Mouse (Mus musculus): Measurements from ENCODE around the gene Ncapd2. TPM values are rescaled to one million over a fixed set of nuclear protein-coding genes. Genes with fewer than 3 reads are reported as not detected.

Gene Ncapd2
- polyA plus RNA-seq, 1 experiment from 2014 or later: 67.5 TPM

GRCm38 (mm10) chr6:125137002-125137671 is 54.4 kb downstream of the Ncapd2 start:
- Histone ChIP-seq H3K4me2 (ENCODE audit: low read length) (no peak overlapping the region), H3K9ac (ENCODE audit: low read length) (no peak overlapping the region), H3K27me3 (ENCODE audit: control insufficient read depth, insufficient read depth, low read length) (no peaks in the 10 kb centered on the region), H3K4me3 (ENCODE audit: control insufficient read depth in 1 of 2, insufficient read depth in 1 of 2, low read depth in 1 of 2, low read length in 2 of 2) (no peak overlapping the region), H3K36me3 (ENCODE audit: control insufficient read depth, insufficient read depth, low read length) (peaks cover 89% of the 10 kb centered on the region), H3K9me3 (ENCODE audit: control insufficient read depth, low read length) (no peaks in the 10 kb centered on the region), H3K4me1 (ENCODE audit: control insufficient read depth in 2 of 2, insufficient read depth in 2 of 2, low read length in 2 of 2) (peaks cover 0 to 12% of the 10 kb centered on the region in 2 experiments; a peak in 1 of 4 replicates), H3K27ac (replicated peaks in 1 of 2; ENCODE audit: control insufficient read depth in 1 of 2, insufficient read depth in 1 of 2, low read depth in 2 of 2, low read length in 2 of 2) (no peak overlapping the region)
- ATAC-seq (ENCODE audit: insufficient number of reproducible peaks, insufficient read depth, low FRiP score, low read depth): no peak
- 86% methylated on average over 19 of the region's 19 CpGs for WGBS

GRCm38 (mm10) chr6:125132470-125132869 is 59.0 kb downstream of the Ncapd2 start:
- Histone ChIP-seq H3K4me1 (ENCODE audit: control insufficient read depth in 2 of 2, insufficient read depth in 2 of 2, low read length in 2 of 2) (peaks cover 0 to 12% of the 10 kb centered on the region in 2 experiments; a peak in 1 of 4 replicates), H3K36me3 (ENCODE audit: control insufficient read depth, insufficient read depth, low read length) (peaks cover 73% of the 10 kb centered on the region), H3K4me2 (ENCODE audit: low read length) (peak overlapping the region; percentile 85), H3K27ac (replicated peaks in 1 of 2; ENCODE audit: control insufficient read depth in 1 of 2, insufficient read depth in 1 of 2, low read depth in 2 of 2, low read length in 2 of 2) (no peak overlapping the region; a peak in 1 of 4 replicates), H3K4me3 (ENCODE audit: control insufficient read depth in 1 of 2, insufficient read depth in 1 of 2, low read depth in 1 of 2, low read length in 2 of 2) (peak overlapping the region; percentile 64 to 75), H3K9me3 (ENCODE audit: control insufficient read depth, low read length) (no peaks in the 10 kb centered on the region), H3K27me3 (ENCODE audit: control insufficient read depth, insufficient read depth, low read length) (no peaks in the 10 kb centered on the region), H3K9ac (ENCODE audit: low read length) (peak overlapping the region; percentile 88)
- 5% methylated on average over 11 of the region's 11 CpGs for WGBS
- ATAC-seq (ENCODE audit: insufficient number of reproducible peaks, insufficient read depth, low FRiP score, low read depth): no peak

DNA sequence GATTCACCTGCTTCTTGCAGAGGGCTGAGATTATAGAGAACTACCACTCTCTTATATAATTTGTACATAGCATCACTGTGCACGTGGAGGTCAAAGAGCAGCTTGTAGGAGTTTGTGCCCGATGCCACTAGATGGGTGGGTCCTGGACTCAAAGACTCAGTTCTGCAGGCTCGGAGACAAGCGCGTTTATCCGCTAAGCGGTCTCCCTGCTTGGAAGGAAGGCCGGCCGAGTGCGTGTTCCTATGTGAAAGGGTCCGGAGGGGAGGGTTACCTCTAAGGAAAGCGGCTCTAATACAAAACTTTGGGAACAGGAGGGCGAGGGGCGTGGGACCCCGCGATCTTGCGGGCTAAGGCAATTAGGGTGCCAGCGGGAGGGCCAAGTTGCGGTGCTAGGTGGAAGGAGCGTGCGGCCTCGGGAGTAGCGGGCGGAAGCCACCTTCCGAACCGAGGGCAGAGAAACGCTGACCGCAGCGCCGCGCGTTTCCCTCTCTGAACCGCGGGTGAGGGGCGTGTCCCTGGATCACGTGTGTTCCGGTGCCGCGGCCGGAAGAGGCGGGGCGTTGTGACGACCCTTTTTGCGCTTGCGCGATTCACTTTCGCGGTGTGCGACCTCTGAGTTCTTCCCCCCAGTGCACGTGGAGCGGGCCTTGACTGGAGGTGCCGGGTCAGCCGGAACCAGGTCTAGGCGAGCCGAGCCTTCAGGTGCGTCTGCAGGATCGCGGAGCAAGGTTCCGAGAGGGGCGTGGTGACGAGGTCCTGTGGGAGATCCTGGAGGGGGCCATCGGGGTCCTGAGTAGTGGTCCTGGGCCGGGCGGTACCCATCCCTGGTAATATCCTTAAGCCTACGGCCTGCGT is 60.0 kb downstream of the Ncapd2 start, which contains the start of gene Nop2:
TSS of gene Nop2 (plus strand) at position 608 of the 855 bp plus-strand sequence.
- under 1% methylated on average over 65 of the region's 66 CpGs for WGBS
- Histone ChIP-seq H3K4me3 (ENCODE audit: control insufficient read depth in 1 of 2, insufficient read depth in 1 of 2, low read depth in 1 of 2, low read length in 2 of 2) (peak within 1 kb of the TSS; percentile 64 to 75), H3K27ac (replicated peaks in 1 of 2; ENCODE audit: control insufficient read depth in 1 of 2, insufficient read depth in 1 of 2, low read depth in 2 of 2, low read length in 2 of 2) (peak within 1 kb of the TSS; percentile 81 to 86), H3K9ac (ENCODE audit: low read length) (peak within 1 kb of the TSS; percentile 88), H3K4me1 (ENCODE audit: control insufficient read depth in 2 of 2, insufficient read depth in 2 of 2, low read length in 2 of 2) (peaks cover 0 to 12% of the 10 kb centered on the region in 2 experiments; a peak in 1 of 4 replicates), H3K36me3 (ENCODE audit: control insufficient read depth, insufficient read depth, low read length) (peaks cover 73% of the 10 kb centered on the region), H3K27me3 (ENCODE audit: control insufficient read depth, insufficient read depth, low read length) (no peaks in the 10 kb centered on the region), H3K9me3 (ENCODE audit: control insufficient read depth, low read length) (no peaks in the 10 kb centered on the region), H3K4me2 (ENCODE audit: low read length) (peak within 1 kb of the TSS; percentile 85)
- peak; percentile 95 for ATAC-seq (ENCODE audit: insufficient number of reproducible peaks, insufficient read depth, low FRiP score, low read depth)

DNA sequence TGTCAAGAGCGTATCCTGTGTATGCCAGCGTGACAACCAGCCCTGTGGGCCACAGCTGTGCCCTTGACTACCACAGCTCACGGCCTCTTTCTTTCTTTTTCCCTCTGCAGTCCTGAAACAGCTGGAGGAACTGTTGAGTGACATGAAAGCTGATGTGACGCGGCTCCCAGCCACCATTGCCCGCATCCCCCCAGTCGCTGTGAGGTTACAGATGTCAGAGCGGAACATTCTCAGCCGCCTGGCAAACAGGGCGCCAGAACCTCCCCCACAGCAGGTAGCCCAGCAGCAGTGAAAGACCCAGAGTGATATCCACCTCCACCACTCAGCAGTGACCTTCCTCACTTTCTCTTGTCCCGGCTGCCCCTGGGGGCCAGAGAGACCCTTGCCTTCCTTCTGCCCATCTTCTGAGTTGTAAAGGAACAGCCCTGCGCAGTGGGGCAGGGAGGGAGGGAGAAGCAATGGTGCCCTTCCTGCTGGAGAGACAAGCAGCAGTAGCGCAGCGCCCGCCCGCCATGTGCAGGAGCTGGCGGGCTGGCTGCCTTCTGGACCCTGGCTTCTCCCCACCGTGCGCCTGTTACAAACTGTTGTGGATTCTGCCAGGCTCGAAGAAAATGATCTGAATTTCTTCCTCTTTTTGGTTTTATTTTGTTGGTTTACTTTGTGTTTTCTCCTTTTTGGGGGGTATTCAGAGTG is 61.6 kb downstream of the Ncapd2 start:
- Histone ChIP-seq H3K9me3 (ENCODE audit: control insufficient read depth, low read length) (no peaks in the 10 kb centered on the region), H3K4me1 (ENCODE audit: control insufficient read depth in 2 of 2, insufficient read depth in 2 of 2, low read length in 2 of 2) (peaks cover 0 to 12% of the 10 kb centered on the region in 2 experiments; a peak in 1 of 4 replicates), H3K36me3 (ENCODE audit: control insufficient read depth, insufficient read depth, low read length) (peaks cover 74% of the 10 kb centered on the region), H3K4me3 (ENCODE audit: control insufficient read depth in 1 of 2, insufficient read depth in 1 of 2, low read depth in 1 of 2, low read length in 2 of 2) (no peak overlapping the region), H3K4me2 (ENCODE audit: low read length) (no peak overlapping the region), H3K27ac (replicated peaks in 1 of 2; ENCODE audit: control insufficient read depth in 1 of 2, insufficient read depth in 1 of 2, low read depth in 2 of 2, low read length in 2 of 2) (no peak overlapping the region), H3K9ac (ENCODE audit: low read length) (no peak overlapping the region), H3K27me3 (ENCODE audit: control insufficient read depth, insufficient read depth, low read length) (no peaks in the 10 kb centered on the region)
- ATAC-seq (ENCODE audit: insufficient number of reproducible peaks, insufficient read depth, low FRiP score, low read depth): no peak
- 81% methylated on average over 19 of the region's 20 CpGs for WGBS

GRCm38 (mm10) chr6:125128724-125129123 is 62.8 kb downstream of the Ncapd2 start:
- WGBS: 87% methylated on average over 12 of the region's 12 CpGs
- Histone ChIP-seq H3K9me3 (ENCODE audit: control insufficient read depth, low read length) (no peaks in the 10 kb centered on the region), H3K27me3 (ENCODE audit: control insufficient read depth, insufficient read depth, low read length) (no peaks in the 10 kb centered on the region), H3K4me3 (ENCODE audit: control insufficient read depth in 1 of 2, insufficient read depth in 1 of 2, low read depth in 1 of 2, low read length in 2 of 2) (no peak overlapping the region), H3K4me1 (ENCODE audit: control insufficient read depth in 2 of 2, insufficient read depth in 2 of 2, low read length in 2 of 2) (peaks cover 0 to 12% of the 10 kb centered on the region in 2 experiments; a peak in 1 of 4 replicates), H3K4me2 (ENCODE audit: low read length) (no peak overlapping the region), H3K9ac (ENCODE audit: low read length) (no peak overlapping the region), H3K27ac (replicated peaks in 1 of 2; ENCODE audit: control insufficient read depth in 1 of 2, insufficient read depth in 1 of 2, low read depth in 2 of 2, low read length in 2 of 2) (no peak overlapping the region), H3K36me3 (ENCODE audit: control insufficient read depth, insufficient read depth, low read length) (peaks cover 74% of the 10 kb centered on the region)
- ATAC-seq (ENCODE audit: insufficient number of reproducible peaks, insufficient read depth, low FRiP score, low read depth): no peak

GRCm38 (mm10) chr6:125119387-125119786 is 72.1 kb downstream of the Ncapd2 start:
- Histone ChIP-seq H3K9me3 (ENCODE audit: control insufficient read depth, low read length) (no peaks in the 10 kb centered on the region), H3K9ac (ENCODE audit: low read length) (no peak overlapping the region), H3K4me1 (ENCODE audit: control insufficient read depth in 2 of 2, insufficient read depth in 2 of 2, low read length in 2 of 2) (no peaks in the 10 kb centered on the region), H3K36me3 (ENCODE audit: control insufficient read depth, insufficient read depth, low read length) (peaks cover 99% of the 10 kb centered on the region), H3K4me3 (ENCODE audit: control insufficient read depth in 1 of 2, insufficient read depth in 1 of 2, low read depth in 1 of 2, low read length in 2 of 2) (no peak overlapping the region), H3K4me2 (ENCODE audit: low read length) (no peak overlapping the region), H3K27me3 (ENCODE audit: control insufficient read depth, insufficient read depth, low read length) (no peaks in the 10 kb centered on the region), H3K27ac (replicated peaks in 1 of 2; ENCODE audit: control insufficient read depth in 1 of 2, insufficient read depth in 1 of 2, low read depth in 2 of 2, low read length in 2 of 2) (no peak overlapping the region)
- no peak for ATAC-seq (ENCODE audit: insufficient number of reproducible peaks, insufficient read depth, low FRiP score, low read depth)
- WGBS: 90% methylated on average over 8 of the region's 8 CpGs
